Mouse (Mus musculus) heart, embryonic 11.5 days (tissue): ENCODE results near the gene Fam210b. TPM values are rescaled to one million over a fixed set of nuclear protein-coding genes. Genes with fewer than 3 reads are reported as not detected.

Source experiments
- ATAC-seq: fragments of 200-750 bp; cut with Nextera tagmentation; replicated peaks from 2 replicates; pipeline ENCODE4 v1.8.0; 2017; ENCODE audit warnings: moderate library complexity; ENCODE audit not compliant: insufficient number of reproducible peaks, low FRiP score, low TSS enrichment
- H3K27ac ChIP-seq: fragments of 300-500 bp; sonication (generic); 2 replicates; pipeline ENCODE4 v1.5.1; 2014; ENCODE audit warnings: mild to moderate bottlenecking, low read depth, low read length
- H3K27me3 ChIP-seq: fragments of 300-500 bp; sonication (generic); 2 replicates; pipeline ENCODE4 v1.6.1; 2014; ENCODE audit warnings: mild to moderate bottlenecking, low read length, mixed read lengths; ENCODE audit not compliant: control insufficient read depth, insufficient read depth
- H3K36me3 ChIP-seq: fragments of 300-500 bp; sonication (generic); 2 replicates; pipeline ENCODE4 v1.6.1; 2014; ENCODE audit warnings: mild to moderate bottlenecking, low read length, moderate library complexity, mixed read lengths; ENCODE audit not compliant: control insufficient read depth, insufficient read depth
- H3K4me1 ChIP-seq: fragments of 300-500 bp; sonication (generic); 2 replicates; pipeline ENCODE4 v1.6.1; 2014; ENCODE audit warnings: low read length; ENCODE audit not compliant: control insufficient read depth, insufficient read depth
- H3K4me2 ChIP-seq: fragments of 300-500 bp; sonication (generic); 2 replicates; pipeline ENCODE4 v1.6.1; 2014; ENCODE audit warnings: mild to moderate bottlenecking, moderate library complexity
- H3K4me3 ChIP-seq: fragments of 300-500 bp; sonication (generic); 2 replicates; pipeline ENCODE4 v1.5.1; 2014; ENCODE audit warnings: low read depth, low read length
- H3K9ac ChIP-seq: fragments of 300-500 bp; sonication (generic); 2 replicates; pipeline ENCODE4 v1.6.1; 2014; ENCODE audit warnings: mild to moderate bottlenecking, low read depth, low read length, moderate library complexity
- H3K9me3 ChIP-seq: fragments of 300-500 bp; sonication (generic); replicated peaks from 2 replicates; pipeline ENCODE4 v1.6.1; 2016; ENCODE audit warnings: low read length; ENCODE audit not compliant: control insufficient read depth
- WGBS: fragments of 180-500 bp; shearing (Covaris S2); extraction: QIAGEN DNeasy Blood & Tissue Kit; methylation state at CpG from one replicate; pipeline ENCODE4 v1.1.7; 2014; ENCODE audit not compliant: insufficient replicate concordance; 5-methylcytosine and 5-hydroxymethylcytosine counted together
- polyA plus RNA-seq: library from polyadenylated mRNA; unstranded; fragments of >200 nt; fragmentation: Nextera tagmentation; extraction: Ambion mirVana; gene quantifications from 2 replicates; pipeline ENCODE4 v1.2.1, GENCODE M21; 2014

The Fam210b gene
- polyA plus RNA-seq, 1 experiment from 2014 or later = 24.1 TPM

GRCm38 (mm10) chr2:172401116-172401825 lies 55.9 kb downstream of the Fam210b start:
- no peak overlapping the region for H3K4me2 ChIP-seq
- H3K27ac ChIP-seq = no peak overlapping the region
- H3K27me3 ChIP-seq = no peaks in the 10 kb centered on the region
- no peaks in the 10 kb centered on the region for H3K36me3 ChIP-seq
- no peaks in the 10 kb centered on the region for H3K9me3 ChIP-seq
- 60% methylated on average over 13 of the region's 13 CpGs for WGBS
- no peak for ATAC-seq
- H3K9ac ChIP-seq = no peak overlapping the region
- H3K4me1 ChIP-seq = no peaks in the 10 kb centered on the region
- no peak overlapping the region for H3K4me3 ChIP-seq

- Histone ChIP-seq H3K4me3 (no peak overlapping the region), H3K4me1 (no peaks in the 10 kb centered on the region), H3K4me2 (no peak overlapping the region), H3K9me3 (no peaks in the 10 kb centered on the region), H3K27me3 (no peaks in the 10 kb centered on the region), H3K36me3 (no peaks in the 10 kb centered on the region), H3K9ac (no peak overlapping the region), H3K27ac (no peak overlapping the region)
- no peak for ATAC-seq
- WGBS = 58% methylated on average over 7 of the region's 7 CpGs
Observed at GRCm38 (mm10) chr2:172404239-172404638, 58.9 kb downstream of the Fam210b start.

GRCm38 (mm10) chr2:172405011-172405410 lies 59.6 kb downstream of the Fam210b start:
- no peak for ATAC-seq
- WGBS = 43% methylated on average over 3 of the region's 3 CpGs
- H3K4me2 ChIP-seq = no peak overlapping the region
- no peaks in the 10 kb centered on the region for H3K36me3 ChIP-seq
- H3K9ac ChIP-seq = no peak overlapping the region
- no peaks in the 10 kb centered on the region for H3K4me1 ChIP-seq
- no peak overlapping the region for H3K27ac ChIP-seq
- H3K9me3 ChIP-seq = no peaks in the 10 kb centered on the region
- H3K27me3 ChIP-seq = no peaks in the 10 kb centered on the region
- H3K4me3 ChIP-seq = no peak overlapping the region

Other genes with a start within 250 kb of the Fam210b start
- 0.13 TPM in 1 of 2 replicates, not detected in the other for gene Mc3r, start 97.1 kb upstream of the Fam210b start, polyA plus RNA-seq
- 112 and 115 TPM in 2 replicates for gene Aurka, start 25.0 kb downstream of the Fam210b start, polyA plus RNA-seq
- gene Cstf1, start 25.1 kb downstream of the Fam210b start, polyA plus RNA-seq = 34.4 and 34.6 TPM in 2 replicates
- 0.89 and 0.94 TPM in 2 replicates for gene Cass4, start 48.2 kb downstream of the Fam210b start, polyA plus RNA-seq
- gene Rtf2, start 95.0 kb downstream of the Fam210b start, polyA plus RNA-seq = 52.1 and 55.7 TPM in 2 replicates
- 0.80 and 0.87 TPM in 2 replicates for gene Gcnt7, start 113.0 kb downstream of the Fam210b start, polyA plus RNA-seq
- gene Fam209, start 127.0 kb downstream of the Fam210b start, polyA plus RNA-seq = 0.24 and 0.68 TPM in 2 replicates
- 0.21 and 0.30 TPM in 2 replicates for gene Tfap2c, start 204.0 kb downstream of the Fam210b start, polyA plus RNA-seq